Mouse (Mus musculus) ES-Bruce4 (cell line): ENCODE measurements around the gene Smyd2. TPM values are rescaled to one million over a fixed set of nuclear protein-coding genes. Genes with fewer than 3 reads are reported as not detected.

ENCODE experiments used
- H3K27ac ChIP-seq: 2 replicates; pipeline ENCODE4 v1.5.1; 2012; ENCODE audit warnings: low read length, inconsistent platforms; ENCODE audit not compliant: insufficient read depth
- H3K27me3 ChIP-seq: 2 replicates; pipeline ENCODE4 v1.6.1; 2012; ENCODE audit warnings: mild to moderate bottlenecking, low read length, inconsistent platforms; ENCODE audit not compliant: control insufficient read depth, poor library complexity, insufficient read depth, severe bottlenecking
- H3K36me3 ChIP-seq: 2 replicates; pipeline ENCODE4 v1.6.1; 2012; ENCODE audit warnings: inconsistent platforms, mild to moderate bottlenecking, low read length, moderate library complexity; ENCODE audit not compliant: control insufficient read depth, poor library complexity, insufficient read depth, severe bottlenecking
- H3K4me1 ChIP-seq: one replicate; pipeline ENCODE4 v1.8.1; 2011; ENCODE audit warnings: low read length; ENCODE audit not compliant: control insufficient read depth, insufficient read depth
- H3K4me3 ChIP-seq: 2 replicates; pipeline ENCODE4 v1.5.1; 2011; ENCODE audit warnings: low read depth, mild to moderate bottlenecking, low read length
- H3K9ac ChIP-seq: 2 replicates; pipeline ENCODE4 v1.6.1; 2012; ENCODE audit warnings: low read depth, mild to moderate bottlenecking, inconsistent platforms; ENCODE audit not compliant: poor library complexity, severe bottlenecking
- H3K9me3 ChIP-seq: replicated peaks from 2 replicates; pipeline ENCODE4 v1.6.1; 2012; ENCODE audit warnings: mild to moderate bottlenecking, low read length, inconsistent platforms; ENCODE audit not compliant: control insufficient read depth, poor library complexity, insufficient read depth, severe bottlenecking
- CTCF ChIP-seq: IDR thresholded peaks from one replicate; pipeline ENCODE4 v1.8.1; 2011; ENCODE audit warnings: low read depth, low read length
- EP300 ChIP-seq: IDR thresholded peaks from 2 replicates; pipeline ENCODE4 v1.6.1; 2011; ENCODE audit warnings: low read depth, low read length; ENCODE audit not compliant: insufficient read depth
- POLR2A ChIP-seq: IDR thresholded peaks from one replicate; pipeline ENCODE4 v1.8.1; 2011; ENCODE audit warnings: low read length; ENCODE audit not compliant: insufficient read depth
- polyA plus RNA-seq: library from polyadenylated mRNA; stranded (reverse); fragments of >200 nt; gene quantifications from 2 replicates; pipeline ENCODE4 v1.2.4, GENCODE M21; 2011; ENCODE audit warnings: low read depth; ENCODE audit not compliant: missing spikeins, insufficient read depth, insufficient read length

The Smyd2 gene
- polyA plus RNA-seq, 1 experiment = 34.8 TPM

DNA sequence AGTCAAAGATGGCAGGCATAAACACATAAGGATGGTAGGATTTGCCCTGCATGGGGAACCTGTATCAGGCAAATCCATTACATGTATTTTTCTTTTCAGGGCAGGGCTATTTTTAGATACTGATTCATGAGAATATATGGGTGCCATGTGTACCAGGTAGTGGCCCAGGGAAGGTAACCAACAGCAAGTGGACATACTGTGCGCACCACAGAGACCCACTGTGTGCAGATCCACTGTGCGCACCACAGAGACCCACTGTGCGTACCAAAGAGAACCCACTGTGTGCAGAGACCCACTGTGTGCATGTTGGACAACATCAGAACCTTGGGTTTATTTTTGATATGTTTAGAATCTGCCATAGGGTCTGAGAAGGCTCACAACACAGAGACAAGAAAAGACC, 58.4 kb downstream of the Smyd2 start:
- Histone ChIP-seq H3K27me3 (no peaks in the 10 kb centered on the region), H3K36me3 (no peaks in the 10 kb centered on the region), H3K4me1 (no peaks in the 10 kb centered on the region), H3K4me3 (no peak overlapping the region), H3K27ac (no peak overlapping the region), H3K9ac (no peak overlapping the region), H3K9me3 (no peaks in the 10 kb centered on the region)
- TF ChIP-seq POLR2A (no peak), EP300 (no peak), CTCF (no peak)

DNA sequence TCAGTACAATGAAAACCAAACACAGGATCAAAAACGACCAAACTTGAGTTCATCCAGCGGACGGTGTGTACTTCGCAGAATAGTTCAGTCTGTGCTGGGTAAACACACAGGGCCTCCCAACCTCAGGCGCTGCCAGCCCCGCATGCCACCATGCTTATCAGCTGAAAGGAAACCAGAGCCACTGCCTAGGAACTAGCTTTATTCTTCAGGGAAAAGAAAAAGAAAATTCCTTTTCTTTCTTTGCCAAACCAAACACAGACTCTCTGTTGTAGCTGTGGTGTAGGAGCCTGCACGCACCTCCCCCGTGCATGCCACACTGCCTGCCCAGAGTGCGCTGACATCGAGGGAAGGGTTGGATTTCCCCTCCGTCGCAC, 61.2 kb downstream of the Smyd2 start:
- Histone ChIP-seq H3K27me3 (no peaks in the 10 kb centered on the region), H3K4me1 (no peaks in the 10 kb centered on the region), H3K27ac (no peak overlapping the region), H3K36me3 (no peaks in the 10 kb centered on the region), H3K9ac (no peak overlapping the region), H3K9me3 (no peaks in the 10 kb centered on the region), H3K4me3 (no peak overlapping the region)
- TF ChIP-seq POLR2A (no peak), CTCF (no peak), EP300 (no peak)

DNA sequence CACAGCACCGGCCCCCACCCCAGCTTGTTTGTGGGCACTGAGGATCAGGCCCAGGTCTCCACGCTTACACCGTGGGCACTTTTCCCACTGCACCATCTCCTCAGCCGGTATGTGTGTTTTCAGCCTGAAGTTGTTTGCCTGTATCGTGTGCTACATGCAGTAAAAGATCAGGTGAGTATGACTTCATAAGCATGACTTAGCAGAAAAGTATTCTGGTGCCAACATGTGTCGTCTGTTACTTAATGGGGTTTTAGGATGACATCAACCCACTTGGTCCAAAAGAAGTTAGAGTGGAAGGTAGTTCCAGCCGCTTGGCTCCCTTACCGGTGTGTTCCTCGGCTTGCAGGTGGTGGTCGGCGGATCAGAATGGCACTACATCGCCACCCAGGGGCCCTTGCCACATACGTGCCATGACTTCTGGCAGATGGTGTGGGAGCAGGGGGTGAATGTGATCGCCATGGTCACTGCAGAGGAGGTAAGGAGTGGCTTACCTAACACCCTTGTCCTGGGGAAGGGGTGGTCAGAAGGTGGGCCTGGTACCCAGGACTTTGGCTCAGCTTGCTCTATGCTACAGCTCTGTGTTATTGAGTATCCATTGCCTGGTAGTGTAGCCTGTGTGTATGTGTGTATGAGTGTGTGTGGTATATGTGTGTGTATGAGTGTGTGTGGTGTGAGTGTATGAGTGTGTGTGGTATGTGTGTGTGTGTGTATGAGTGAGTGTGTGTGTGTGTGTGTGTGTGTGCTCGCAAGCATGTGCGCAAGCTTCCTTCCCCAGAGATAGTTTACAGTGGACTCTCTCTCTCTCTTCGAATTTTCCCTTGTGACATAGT, 61.8 kb downstream of the Smyd2 start:
- H3K27ac ChIP-seq = no peak overlapping the region
- no peaks in the 10 kb centered on the region for H3K27me3 ChIP-seq
- H3K4me3 ChIP-seq = no peak overlapping the region
- no peaks in the 10 kb centered on the region for H3K9me3 ChIP-seq
- TF ChIP-seq CTCF = peak; percentile 33
- TF ChIP-seq POLR2A = no peak
- no peak overlapping the region for H3K9ac ChIP-seq
- no peaks in the 10 kb centered on the region for H3K36me3 ChIP-seq
- no peaks in the 10 kb centered on the region for H3K4me1 ChIP-seq

DNA sequence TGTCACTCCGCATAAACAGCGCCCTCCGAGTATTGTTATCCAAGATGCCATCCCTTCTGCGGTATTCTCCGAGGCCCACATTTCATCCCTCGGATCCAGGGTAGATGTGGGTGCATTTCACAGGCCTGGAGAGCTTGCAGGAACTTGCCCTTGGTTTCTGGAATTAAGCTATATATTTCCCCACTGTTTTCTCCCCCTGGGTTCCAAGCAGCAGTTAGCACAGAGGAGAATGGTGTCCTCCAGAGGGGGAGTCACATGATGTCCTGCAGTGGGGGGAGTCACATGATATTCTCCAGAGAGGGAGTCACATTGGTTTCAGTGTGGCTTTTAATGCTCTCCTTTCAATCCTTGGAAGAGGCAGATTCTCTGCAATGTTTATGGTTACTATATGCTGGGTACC, 63.8 kb downstream of the Smyd2 start:
- H3K4me1 ChIP-seq = no peaks in the 10 kb centered on the region
- H3K36me3 ChIP-seq = no peaks in the 10 kb centered on the region
- no peak for TF ChIP-seq POLR2A
- H3K9ac ChIP-seq = no peak overlapping the region
- no peaks in the 10 kb centered on the region for H3K9me3 ChIP-seq
- H3K27ac ChIP-seq = no peak overlapping the region
- H3K4me3 ChIP-seq = no peak overlapping the region
- H3K27me3 ChIP-seq = no peaks in the 10 kb centered on the region

DNA sequence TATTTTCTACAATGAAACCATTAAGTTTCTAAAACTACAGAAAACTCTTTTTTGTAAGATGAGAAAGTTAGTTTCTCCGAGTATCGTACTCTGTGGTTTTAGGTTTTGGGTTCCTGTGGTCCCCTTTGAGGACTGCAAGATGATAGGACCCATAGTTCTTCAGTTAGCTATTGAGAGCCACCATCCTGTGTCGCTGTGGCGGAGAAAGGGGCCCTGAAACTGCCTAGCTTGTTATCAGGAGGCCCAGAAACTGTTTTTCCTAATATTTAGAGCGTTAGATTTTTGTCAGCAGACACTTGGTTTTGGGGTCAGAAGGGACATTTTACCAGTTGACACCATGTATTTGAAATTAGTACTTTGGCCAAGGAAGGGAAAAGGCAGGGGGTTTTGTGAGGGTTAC, 66.4 kb downstream of the Smyd2 start:
- H3K36me3 ChIP-seq = peaks cover 3% of the 10 kb centered on the region; the same call in 1 of the 2 replicates
- no peaks in the 10 kb centered on the region for H3K4me1 ChIP-seq
- H3K4me3 ChIP-seq = no peak overlapping the region

DNA sequence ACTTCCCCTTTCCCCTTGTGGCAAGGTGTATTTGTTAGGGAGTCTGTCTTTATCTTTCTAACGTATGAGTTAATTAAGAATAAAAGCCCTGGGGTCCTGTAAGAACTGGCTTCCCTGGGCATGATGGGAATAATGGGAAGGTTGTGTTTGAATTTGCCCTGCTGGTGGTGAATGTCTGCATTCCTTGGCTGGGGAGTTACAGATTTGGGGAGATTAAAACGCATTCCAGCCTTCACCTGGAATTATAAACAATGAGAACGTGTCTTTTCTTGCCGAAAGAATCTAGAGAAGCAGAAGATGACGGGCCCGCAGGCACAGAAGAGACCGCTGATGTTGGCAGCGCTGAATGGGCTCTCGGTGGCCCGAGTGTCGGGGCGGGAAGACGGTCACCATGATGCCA, 67.5 kb downstream of the Smyd2 start:
- Histone ChIP-seq H3K27me3 (no peaks in the 10 kb centered on the region), H3K27ac (no peak overlapping the region), H3K4me3 (no peak overlapping the region), H3K4me1 (peaks cover 3% of the 10 kb centered on the region), H3K9me3 (no peaks in the 10 kb centered on the region), H3K36me3 (peaks cover 7% of the 10 kb centered on the region), H3K9ac (no peak overlapping the region)
- TF ChIP-seq CTCF (no peak), EP300 (no peak), POLR2A (no peak)

More for the DNA sequence above, 66.4 kb downstream of the Smyd2 start:
- TF ChIP-seq CTCF (no peak), EP300 (no peak), POLR2A (no peak)
- no peak overlapping the region for H3K27ac ChIP-seq
- H3K27me3 ChIP-seq = no peaks in the 10 kb centered on the region
- H3K9me3 ChIP-seq = no peaks in the 10 kb centered on the region
- no peak overlapping the region for H3K9ac ChIP-seq
